Mouse (Mus musculus) lung, embryonic 14.5 days (tissue): Measurements from ENCODE around the gene Syn3. TPM values are rescaled to one million over a fixed set of nuclear protein-coding genes. Genes with fewer than 3 reads are reported as not detected.

Experiments
- ATAC-seq: fragments of 200-750 bp; cut with Nextera tagmentation; 2 replicates; pipeline ENCODE4 v1.8.0; 2017; ENCODE audit warnings: mild to moderate bottlenecking, moderate TSS enrichment, moderate library complexity; ENCODE audit not compliant: insufficient read depth
- DNase-seq: peaks from one replicate; pipeline ENCODE4 v3.0.0-alpha.2; 2015
- H3K27ac ChIP-seq: fragments of 300-500 bp; sonication (generic); 2 replicates; pipeline ENCODE4 v1.5.1; 2014; ENCODE audit warnings: low read depth, mild to moderate bottlenecking, moderate library complexity
- H3K27me3 ChIP-seq: fragments of 300-500 bp; sonication (generic); 2 replicates; pipeline ENCODE4 v1.6.1; 2014; ENCODE audit warnings: low read length, control low read depth; ENCODE audit not compliant: insufficient read depth
- H3K36me3 ChIP-seq: fragments of 300-500 bp; sonication (generic); 2 replicates; pipeline ENCODE4 v1.6.1; 2014; ENCODE audit warnings: control low read depth; ENCODE audit not compliant: insufficient read depth
- H3K4me1 ChIP-seq: fragments of 300-500 bp; sonication (generic); 2 replicates; pipeline ENCODE4 v1.6.1; 2014; ENCODE audit warnings: antibody characterized with exemption, control low read depth; ENCODE audit not compliant: insufficient read depth
- H3K4me2 ChIP-seq: fragments of 300-500 bp; sonication (generic); 2 replicates; pipeline ENCODE4 v1.6.1; 2014; ENCODE audit warnings: mild to moderate bottlenecking
- H3K4me3 ChIP-seq: fragments of 300-500 bp; sonication (generic); 2 replicates; pipeline ENCODE4 v1.5.1; 2014; ENCODE audit warnings: low read depth, low read length
- H3K9ac ChIP-seq: fragments of 300-500 bp; sonication (generic); 2 replicates; pipeline ENCODE4 v1.6.1; 2014
- H3K9me3 ChIP-seq: fragments of 300-500 bp; sonication (generic); 2 replicates; pipeline ENCODE4 v1.6.1; 2016; ENCODE audit warnings: low read depth, low read length, control low read depth
- CTCF ChIP-seq: IDR thresholded peaks from 2 replicates; pipeline ENCODE4 v1.5.1; 2016; ENCODE audit warnings: antibody characterized with exemption, low read depth
- WGBS: fragments of 180-500 bp; shearing (Covaris S2); extraction: QIAGEN DNeasy Blood & Tissue Kit; methylation state at CpG from one replicate; pipeline ENCODE4 v1.1.7; 2014; 5-methylcytosine and 5-hydroxymethylcytosine counted together
- polyA plus RNA-seq: library from polyadenylated mRNA; unstranded; fragments of >200 nt; fragmentation: Nextera tagmentation; extraction: Ambion mirVana; gene quantifications from 2 replicates; pipeline ENCODE4 v1.2.1, GENCODE M21; 2014

Syn3 gene
- polyA plus RNA-seq, 1 experiment from 2014 or later = 2.4 TPM

DNA sequence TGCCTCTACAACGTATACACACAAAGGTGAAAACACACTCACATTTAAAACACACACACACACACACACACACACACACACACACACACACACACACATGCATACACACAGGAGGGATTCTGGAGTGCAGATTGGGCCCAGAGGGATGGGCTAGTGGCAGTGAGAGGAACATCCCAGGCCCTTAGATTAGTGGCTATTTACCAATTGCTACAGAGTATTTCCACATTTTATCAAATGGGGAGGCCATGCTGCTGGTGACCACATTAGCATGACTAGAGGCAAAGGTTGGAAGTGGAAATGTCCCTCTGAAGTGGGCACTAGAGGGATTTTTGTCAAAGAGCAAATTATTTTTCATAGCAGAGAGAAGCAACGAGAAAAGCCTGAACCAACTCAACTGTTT, 489.0 kb downstream of the Syn3 start:
- no peak for TF ChIP-seq CTCF
- no peaks in the 10 kb centered on the region for H3K4me1 ChIP-seq
- no peak overlapping the region for H3K4me3 ChIP-seq
- DNase-seq (no peak), ATAC-seq (no peak)
- no peaks in the 10 kb centered on the region for H3K36me3 ChIP-seq
- WGBS = 74% methylated on average over 2 of the region's 2 CpGs
- H3K9ac ChIP-seq = no peak overlapping the region
- no peaks in the 10 kb centered on the region for H3K9me3 ChIP-seq
- H3K27ac ChIP-seq = no peak overlapping the region
- no peaks in the 10 kb centered on the region for H3K27me3 ChIP-seq
- no peak overlapping the region for H3K4me2 ChIP-seq

DNA sequence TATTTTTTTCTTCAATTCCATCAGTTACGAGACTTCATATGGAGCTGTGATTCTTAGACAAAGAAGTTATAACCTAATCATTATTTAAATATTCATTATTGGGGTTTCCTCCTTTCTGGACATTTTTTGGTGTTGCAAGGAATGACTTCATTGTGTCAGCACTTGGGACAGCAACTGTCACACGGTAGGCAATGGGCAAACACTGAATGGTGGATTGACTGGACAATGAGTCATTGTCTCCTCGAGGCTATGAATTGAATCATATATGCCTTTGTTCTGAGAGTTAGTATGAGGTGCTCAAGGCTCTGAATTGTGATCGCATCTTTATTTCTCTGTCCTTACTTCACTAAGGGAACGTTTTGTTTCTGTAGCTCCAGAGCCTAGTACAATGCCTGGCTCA, 492.2 kb downstream of the Syn3 start:
- no peak overlapping the region for H3K4me3 ChIP-seq
- TF ChIP-seq CTCF = no peak
- H3K9me3 ChIP-seq = no peaks in the 10 kb centered on the region
- H3K36me3 ChIP-seq = no peaks in the 10 kb centered on the region
- no peak overlapping the region for H3K4me2 ChIP-seq
- no peaks in the 10 kb centered on the region for H3K27me3 ChIP-seq
- DNase-seq (no peak), ATAC-seq (no peak)
- H3K4me1 ChIP-seq = no peaks in the 10 kb centered on the region
- 72% methylated on average over 5 of the region's 5 CpGs for WGBS
- H3K9ac ChIP-seq = no peak overlapping the region
- H3K27ac ChIP-seq = no peak overlapping the region

Other genes with a start within 250 kb of the Syn3 start
- gene Timp3, start 198.5 kb downstream of the Syn3 start, polyA plus RNA-seq = 42.6 and 44.1 TPM in 2 replicates
- gene Hsp90b1, start 206.6 kb upstream of the Syn3 start, polyA plus RNA-seq = 592 and 645 TPM in 2 replicates
- 1.3 and 2.0 TPM in 2 replicates for gene Ttc41, start 206.9 kb upstream of the Syn3 start, polyA plus RNA-seq